Mouse (Mus musculus) liver, embryonic 15.5 days (tissue): ENCODE data around the gene Macrod2. TPM values are rescaled to one million over a fixed set of nuclear protein-coding genes. Genes with fewer than 3 reads are reported as not detected.

Experiments used
- ATAC-seq: fragments of 200-750 bp; cut with Nextera tagmentation; 2 replicates; pipeline ENCODE4 v1.8.0; 2017; ENCODE audit warnings: moderate number of reproducible peaks, mild to moderate bottlenecking, moderate library complexity; ENCODE audit not compliant: insufficient read depth
- H3K27ac ChIP-seq: fragments of 300-500 bp; sonication (generic); replicated peaks from 2 replicates; pipeline ENCODE4 v1.5.1; 2015; ENCODE audit warnings: mild to moderate bottlenecking, inconsistent platforms
- H3K27me3 ChIP-seq: fragments of 300-500 bp; sonication (generic); 2 replicates; pipeline ENCODE4 v1.6.1; 2015; ENCODE audit warnings: mild to moderate bottlenecking, inconsistent platforms
- H3K36me3 ChIP-seq: fragments of 300-500 bp; sonication (generic); replicated peaks from 2 replicates; pipeline ENCODE4 v1.6.1; 2015; ENCODE audit warnings: moderate library complexity, mild to moderate bottlenecking, inconsistent platforms
- H3K4me1 ChIP-seq: fragments of 300-500 bp; sonication (generic); replicated peaks from 2 replicates; pipeline ENCODE4 v1.6.1; 2015; ENCODE audit warnings: inconsistent platforms
- H3K4me2 ChIP-seq: fragments of 300-500 bp; sonication (generic); 2 replicates; pipeline ENCODE4 v1.6.1; 2015; ENCODE audit warnings: moderate library complexity, mild to moderate bottlenecking, inconsistent platforms
- H3K4me3 ChIP-seq: fragments of 300-500 bp; sonication (generic); replicated peaks from 2 replicates; pipeline ENCODE4 v1.5.1; 2015; ENCODE audit warnings: mild to moderate bottlenecking, inconsistent platforms
- H3K9ac ChIP-seq: fragments of 300-500 bp; sonication (generic); 2 replicates; pipeline ENCODE4 v1.6.1; 2015; ENCODE audit warnings: moderate library complexity, mild to moderate bottlenecking, inconsistent platforms
- H3K9me3 ChIP-seq: fragments of 300-500 bp; sonication (generic); replicated peaks from 2 replicates; pipeline ENCODE4 v1.6.1; 2016; ENCODE audit warnings: inconsistent platforms
- WGBS: fragments of 180-500 bp; shearing (Covaris S2); methylation state at CpG from one replicate; pipeline ENCODE4 v1.1.7; 2015; ENCODE audit warnings: mixed read lengths; ENCODE audit not compliant: insufficient replicate concordance; 5-methylcytosine and 5-hydroxymethylcytosine counted together
- polyA plus RNA-seq: library from polyadenylated mRNA; unstranded; fragments of >200 nt; fragmentation: Nextera tagmentation; extraction: Ambion mirVana; gene quantifications from 2 replicates; pipeline ENCODE4 v1.2.1, GENCODE M21; 2015

Macrod2 gene
- polyA plus RNA-seq, 1 experiment from 2014 or later, result 6.9 TPM

DNA sequence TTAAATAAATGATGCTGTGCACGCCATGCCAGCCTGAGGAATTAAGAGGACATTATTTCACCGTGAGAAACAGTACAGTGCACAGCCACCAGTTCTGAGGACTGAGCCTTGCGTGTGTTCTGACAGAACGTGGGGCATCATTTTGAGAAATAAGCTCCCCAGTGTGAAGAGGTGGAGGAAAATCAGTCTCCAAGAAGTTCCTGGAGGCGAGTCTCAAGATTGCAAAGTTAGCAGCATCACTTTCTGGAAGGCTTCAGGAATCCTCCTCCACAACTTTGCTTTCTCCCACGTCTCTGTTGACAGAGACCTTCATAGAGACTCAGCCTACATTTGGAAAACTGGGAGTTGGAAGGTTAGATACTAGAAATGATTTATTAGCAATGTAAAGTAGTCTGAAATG lies 932.2 kb downstream of the Macrod2 start:
- no peaks in the 10 kb centered on the region for H3K4me1 ChIP-seq
- no peak overlapping the region for H3K27ac ChIP-seq
- H3K27me3 ChIP-seq, result no peaks in the 10 kb centered on the region
- no peak for ATAC-seq
- 29% methylated on average over 6 of the region's 6 CpGs for WGBS
- H3K36me3 ChIP-seq, result no peaks in the 10 kb centered on the region
- H3K9me3 ChIP-seq, result no peaks in the 10 kb centered on the region
- H3K4me3 ChIP-seq, result no peak overlapping the region
- no peak overlapping the region for H3K4me2 ChIP-seq
- no peak overlapping the region for H3K9ac ChIP-seq

GRCm38 (mm10) chr2:141337708-141338107 lies 942.6 kb downstream of the Macrod2 start:
- Histone ChIP-seq H3K4me3 (no peak overlapping the region), H3K27ac (no peak overlapping the region), H3K27me3 (no peaks in the 10 kb centered on the region), H3K4me1 (no peaks in the 10 kb centered on the region), H3K36me3 (no peaks in the 10 kb centered on the region), H3K9me3 (no peaks in the 10 kb centered on the region), H3K4me2 (no peak overlapping the region), H3K9ac (no peak overlapping the region)
- ATAC-seq, result no peak
- WGBS, result 23% methylated on average over 3 of the region's 3 CpGs

- no peak overlapping the region for H3K9ac ChIP-seq
- ATAC-seq, result no peak
- no peaks in the 10 kb centered on the region for H3K9me3 ChIP-seq
- no peaks in the 10 kb centered on the region for H3K27me3 ChIP-seq
- WGBS, result 62% methylated on average over 10 of the region's 10 CpGs
- no peak overlapping the region for H3K4me3 ChIP-seq
- no peak overlapping the region for H3K27ac ChIP-seq
- H3K4me1 ChIP-seq, result no peaks in the 10 kb centered on the region
- no peak overlapping the region for H3K4me2 ChIP-seq
- no peaks in the 10 kb centered on the region for H3K36me3 ChIP-seq
These were observed 949.0 kb downstream of the Macrod2 start for GRCm38 (mm10) chr2:141343988-141344535.

- 49% methylated on average over 2 of the region's 2 CpGs for WGBS
These were observed 957.5 kb downstream of the Macrod2 start for GRCm38 (mm10) chr2:141352623-141353022.

DNA sequence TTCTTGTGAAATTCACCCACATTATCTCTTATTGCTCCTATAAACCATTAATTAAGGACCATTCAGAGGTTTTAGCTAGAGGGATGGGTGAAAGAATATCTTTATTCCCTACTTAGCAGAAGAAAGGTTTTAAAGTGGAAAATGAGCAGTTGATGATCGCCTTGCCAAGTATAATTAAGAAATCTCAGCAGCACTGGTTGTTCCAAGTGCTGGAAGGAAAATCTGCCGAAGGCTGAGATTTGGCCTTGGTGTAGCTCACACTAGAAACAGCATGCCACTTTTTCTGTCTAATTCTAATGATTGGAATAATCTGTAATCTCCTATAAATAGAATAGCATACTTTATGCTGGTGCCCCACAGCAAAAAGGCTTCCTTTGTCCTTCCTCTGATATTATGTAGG lies 993.5 kb downstream of the Macrod2 start:
- Histone ChIP-seq H3K4me3 (no peak overlapping the region), H3K27ac (no peak overlapping the region), H3K4me1 (no peaks in the 10 kb centered on the region), H3K9ac (no peak overlapping the region), H3K9me3 (no peaks in the 10 kb centered on the region), H3K36me3 (no peaks in the 10 kb centered on the region), H3K4me2 (no peak overlapping the region), H3K27me3 (no peaks in the 10 kb centered on the region)
- ATAC-seq, result no peak
- WGBS, result 56% methylated on average over 2 of the region's 2 CpGs

More at GRCm38 (mm10) chr2:141352623-141353022, 957.5 kb downstream of the Macrod2 start:
- H3K4me3 ChIP-seq, result no peak overlapping the region
- no peaks in the 10 kb centered on the region for H3K27me3 ChIP-seq
- ATAC-seq, result no peak
- H3K4me2 ChIP-seq, result no peak overlapping the region
- H3K9me3 ChIP-seq, result no peaks in the 10 kb centered on the region
- no peak overlapping the region for H3K9ac ChIP-seq
- no peak overlapping the region for H3K27ac ChIP-seq
- no peaks in the 10 kb centered on the region for H3K4me1 ChIP-seq
- H3K36me3 ChIP-seq, result no peaks in the 10 kb centered on the region

GRCm38 (mm10) chr2:141391229-141391628 lies 996.1 kb downstream of the Macrod2 start:
- Histone ChIP-seq H3K4me2 (no peak overlapping the region), H3K4me1 (no peaks in the 10 kb centered on the region), H3K36me3 (no peaks in the 10 kb centered on the region), H3K27me3 (no peaks in the 10 kb centered on the region), H3K9me3 (no peaks in the 10 kb centered on the region), H3K27ac (no peak overlapping the region), H3K9ac (no peak overlapping the region), H3K4me3 (no peak overlapping the region)
- WGBS, result 73% methylated on average over 4 of the region's 4 CpGs
- no peak for ATAC-seq

DNA sequence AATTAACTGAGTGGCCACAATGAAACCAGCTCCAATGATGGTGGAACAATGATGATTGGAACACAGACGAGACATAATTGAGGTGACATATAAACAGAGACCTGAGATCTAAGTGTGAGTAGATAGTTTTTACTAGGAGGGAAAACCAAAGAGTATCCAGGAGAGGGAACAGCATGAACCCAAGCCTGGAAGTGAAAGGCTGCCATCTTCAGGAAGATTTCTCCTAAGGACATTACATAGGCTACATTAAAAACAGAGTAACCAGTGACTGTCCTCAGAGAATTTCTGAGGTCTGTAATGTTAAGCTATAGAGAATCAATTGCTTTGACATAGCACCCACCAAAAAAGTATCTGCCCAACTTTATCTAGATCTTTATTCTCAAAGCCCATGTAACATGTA lies 999.7 kb downstream of the Macrod2 start:
- H3K4me3 ChIP-seq, result no peak overlapping the region
- no peaks in the 10 kb centered on the region for H3K27me3 ChIP-seq
- no peak overlapping the region for H3K4me2 ChIP-seq

GRCm38 (mm10) chr2:141408766-141409165 lies 1013.7 kb downstream of the Macrod2 start:
- H3K27ac ChIP-seq, result no peak overlapping the region
- H3K27me3 ChIP-seq, result no peaks in the 10 kb centered on the region
- no peak overlapping the region for H3K9ac ChIP-seq
- no peaks in the 10 kb centered on the region for H3K4me1 ChIP-seq
- H3K9me3 ChIP-seq, result no peaks in the 10 kb centered on the region
- H3K36me3 ChIP-seq, result no peaks in the 10 kb centered on the region
- no peak overlapping the region for H3K4me3 ChIP-seq
- WGBS, result 16% methylated on average over 2 of the region's 2 CpGs
- H3K4me2 ChIP-seq, result no peak overlapping the region
- no peak for ATAC-seq

More for the DNA sequence above, 999.7 kb downstream of the Macrod2 start:
- no peaks in the 10 kb centered on the region for H3K4me1 ChIP-seq
- no peak overlapping the region for H3K9ac ChIP-seq
- ATAC-seq, result no peak
- H3K27ac ChIP-seq, result no peak overlapping the region
- 30% methylated on average over 1 of the region's 1 CpGs for WGBS
- no peaks in the 10 kb centered on the region for H3K36me3 ChIP-seq
- H3K9me3 ChIP-seq, result no peaks in the 10 kb centered on the region

GRCm38 (mm10) chr2:141416436-141416835 lies 1021.3 kb downstream of the Macrod2 start:
- Histone ChIP-seq H3K9ac (no peak overlapping the region), H3K4me2 (no peak overlapping the region), H3K27ac (no peak overlapping the region), H3K36me3 (no peaks in the 10 kb centered on the region), H3K27me3 (no peaks in the 10 kb centered on the region), H3K9me3 (no peaks in the 10 kb centered on the region), H3K4me1 (no peaks in the 10 kb centered on the region), H3K4me3 (no peak overlapping the region)
- ATAC-seq, result no peak

GRCm38 (mm10) chr2:141416855-141417544 lies 1021.9 kb downstream of the Macrod2 start:
- ATAC-seq, result no peak
- Histone ChIP-seq H3K27ac (no peak overlapping the region), H3K9me3 (no peaks in the 10 kb centered on the region), H3K9ac (no peak overlapping the region), H3K27me3 (no peaks in the 10 kb centered on the region), H3K4me2 (no peak overlapping the region), H3K4me1 (no peaks in the 10 kb centered on the region), H3K4me3 (no peak overlapping the region), H3K36me3 (no peaks in the 10 kb centered on the region)
- WGBS, result 55% methylated on average over 8 of the region's 8 CpGs

DNA sequence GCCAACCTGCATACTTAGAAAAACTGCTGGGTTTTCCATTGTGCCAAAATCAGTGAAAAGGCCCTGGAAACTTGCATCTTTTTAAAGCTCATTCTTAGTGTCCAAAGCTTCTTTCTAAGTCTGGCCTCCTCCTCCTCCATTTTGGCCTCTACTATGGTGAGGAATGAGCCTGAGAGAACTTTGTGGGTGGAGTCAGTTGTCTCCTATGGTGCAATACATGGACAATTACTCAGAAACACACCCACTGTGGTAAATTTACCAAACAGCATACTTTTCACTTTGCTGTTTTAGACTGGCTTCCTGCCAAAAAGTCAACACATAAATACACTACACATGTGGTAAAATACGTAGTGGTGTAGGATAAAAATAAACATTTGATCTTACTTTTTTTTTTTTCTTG lies 1024.7 kb downstream of the Macrod2 start:
- no peak for ATAC-seq
- Histone ChIP-seq H3K36me3 (no peaks in the 10 kb centered on the region), H3K4me3 (no peak overlapping the region), H3K4me1 (no peaks in the 10 kb centered on the region), H3K9ac (no peak overlapping the region), H3K27ac (no peak overlapping the region), H3K9me3 (no peaks in the 10 kb centered on the region), H3K4me2 (no peak overlapping the region), H3K27me3 (no peaks in the 10 kb centered on the region)
- WGBS, result 58% methylated on average over 1 of the region's 1 CpGs

- H3K9ac ChIP-seq, result no peak overlapping the region
- no peaks in the 10 kb centered on the region for H3K27me3 ChIP-seq
- no peak overlapping the region for H3K27ac ChIP-seq
- no peak for ATAC-seq
- 61% methylated on average over 5 of the region's 5 CpGs for WGBS
- H3K4me3 ChIP-seq, result no peak overlapping the region
- no peak overlapping the region for H3K4me2 ChIP-seq
- H3K36me3 ChIP-seq, result no peaks in the 10 kb centered on the region
- H3K9me3 ChIP-seq, result no peaks in the 10 kb centered on the region
- H3K4me1 ChIP-seq, result no peaks in the 10 kb centered on the region
These were observed 1039.0 kb downstream of the Macrod2 start for GRCm38 (mm10) chr2:141434084-141434483.
